Mouse (Mus musculus) midbrain, embryonic 15.5 days (tissue): ENCODE data around the gene Pltp. TPM values are rescaled to one million over a fixed set of nuclear protein-coding genes. Genes with fewer than 3 reads are reported as not detected.
"Not testable (repeated sequence)": the region's sequence is repeated elsewhere in the genome, so short reads cannot be mapped to it uniquely, and the experiment has no call there.

Experiments
- ATAC-seq: fragments of 200-750 bp; cut with Nextera tagmentation; replicated peaks from 2 replicates; pipeline ENCODE4 v1.8.0; 2017; ENCODE audit warnings: moderate TSS enrichment
- H3K27ac ChIP-seq: fragments of 300-500 bp; sonication (generic); 2 replicates; pipeline ENCODE4 v1.5.1; 2015; ENCODE audit warnings: mild to moderate bottlenecking, inconsistent platforms
- H3K27me3 ChIP-seq: fragments of 300-500 bp; sonication (generic); replicated peaks from 2 replicates; pipeline ENCODE4 v1.6.1; 2015; ENCODE audit warnings: inconsistent platforms
- H3K36me3 ChIP-seq: fragments of 300-500 bp; sonication (generic); replicated peaks from 2 replicates; pipeline ENCODE4 v1.6.1; 2015; ENCODE audit warnings: inconsistent platforms
- H3K4me1 ChIP-seq: fragments of 300-500 bp; sonication (generic); 2 replicates; pipeline ENCODE4 v1.6.1; 2015; ENCODE audit warnings: inconsistent platforms
- H3K4me2 ChIP-seq: fragments of 300-500 bp; sonication (generic); 2 replicates; pipeline ENCODE4 v1.6.1; 2015; ENCODE audit warnings: inconsistent platforms, mild to moderate bottlenecking, moderate library complexity
- H3K4me3 ChIP-seq: fragments of 300-500 bp; sonication (generic); 2 replicates; pipeline ENCODE4 v1.5.1; 2015; ENCODE audit warnings: mild to moderate bottlenecking, inconsistent platforms
- H3K9ac ChIP-seq: fragments of 300-500 bp; sonication (generic); 2 replicates; pipeline ENCODE4 v1.6.1; 2015; ENCODE audit warnings: mild to moderate bottlenecking, inconsistent platforms
- H3K9me3 ChIP-seq: fragments of 300-500 bp; sonication (generic); 2 replicates; pipeline ENCODE4 v1.6.1; 2016; ENCODE audit warnings: inconsistent platforms
- WGBS: fragments of 180-500 bp; shearing (Covaris S2); methylation state at CpG from one replicate; pipeline ENCODE4 v1.1.7; 2015; ENCODE audit warnings: mixed read lengths; 5-methylcytosine and 5-hydroxymethylcytosine counted together
- polyA plus RNA-seq: library from polyadenylated mRNA; unstranded; fragments of >200 nt; fragmentation: Nextera tagmentation; extraction: Ambion mirVana; gene quantifications from 2 replicates; pipeline ENCODE4 v1.2.1, GENCODE M21; 2015

Gene Pltp
- polyA plus RNA-seq, 1 experiment from 2014 or later = 105 TPM

DNA sequence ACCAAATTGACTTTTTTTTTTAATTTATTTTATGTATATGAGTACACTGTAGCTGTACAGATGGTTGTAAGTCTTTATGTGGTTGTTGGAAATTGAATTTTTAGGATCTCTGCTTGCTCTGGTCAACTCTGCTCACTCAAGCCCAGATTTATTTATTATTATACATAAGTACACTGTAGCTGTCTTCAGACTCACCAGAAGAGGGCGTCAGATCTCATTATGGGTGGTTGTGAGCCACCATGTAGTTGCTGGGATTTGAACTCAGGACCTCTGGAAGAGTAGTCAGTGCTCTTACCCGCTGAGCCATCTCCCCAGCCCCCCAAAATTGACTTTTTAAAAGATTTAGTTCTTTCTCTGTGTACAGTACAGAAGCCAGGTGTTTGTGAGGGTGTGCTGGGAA, 18.1 kb upstream of the Pltp start:
- not testable (repeated sequence) for H3K4me2 ChIP-seq, H3K27ac ChIP-seq, H3K9ac ChIP-seq, ATAC-seq, H3K27me3 ChIP-seq, H3K9me3 ChIP-seq, H3K36me3 ChIP-seq, H3K4me3 ChIP-seq
- 55% methylated on average over 2 of the region's 2 CpGs for WGBS
- H3K4me1 ChIP-seq = peaks cover 20% of the 10 kb centered on the region

GRCm38 (mm10) chr2:164874239-164874769, 16.8 kb upstream of the Pltp start:
- ATAC-seq = no peak
- Histone ChIP-seq H3K4me3 (no peak overlapping the region), H3K9me3 (no peaks in the 10 kb centered on the region), H3K36me3 (no peaks in the 10 kb centered on the region), H3K27me3 (no peaks in the 10 kb centered on the region), H3K9ac (no peak overlapping the region), H3K4me2 (no peak overlapping the region), H3K4me1 (peaks cover 13% of the 10 kb centered on the region), H3K27ac (0 out of 2 replicates have a peak overlapping the region, but pooled peaks have one; percentile 0)
- 39% methylated on average over 1 of the region's 1 CpGs for WGBS

- Histone ChIP-seq H3K4me1 (peaks cover 13% of the 10 kb centered on the region), H3K27ac (0 out of 2 replicates have a peak overlapping the region, but pooled peaks have one; percentile 0), H3K36me3 (no peaks in the 10 kb centered on the region)
Observed at GRCm38 (mm10) chr2:164873621-164874020, 16.1 kb upstream of the Pltp start.

GRCm38 (mm10) chr2:164871602-164872303, 14.2 kb upstream of the Pltp start:
- Histone ChIP-seq H3K27me3 (no peaks in the 10 kb centered on the region), H3K4me1 (no peaks in the 10 kb centered on the region), H3K4me2 (no peak overlapping the region), H3K4me3 (no peak overlapping the region), H3K9me3 (no peaks in the 10 kb centered on the region), H3K27ac (no peak overlapping the region), H3K9ac (no peak overlapping the region), H3K36me3 (no peaks in the 10 kb centered on the region)
- ATAC-seq = no peak
- 66% methylated on average over 6 of the region's 6 CpGs for WGBS

More at GRCm38 (mm10) chr2:164873621-164874020, 16.1 kb upstream of the Pltp start:
- no peak overlapping the region for H3K9ac ChIP-seq
- no peaks in the 10 kb centered on the region for H3K9me3 ChIP-seq
- H3K27me3 ChIP-seq = no peaks in the 10 kb centered on the region
- no peak overlapping the region for H3K4me2 ChIP-seq
- H3K4me3 ChIP-seq = no peak overlapping the region
- 66% methylated on average over 3 of the region's 3 CpGs for WGBS
- no peak for ATAC-seq

- no peaks in the 10 kb centered on the region for H3K36me3 ChIP-seq
- H3K9ac ChIP-seq = no peak overlapping the region
- no peak overlapping the region for H3K27ac ChIP-seq
- WGBS = 76% methylated on average over 7 of the region's 7 CpGs
- H3K9me3 ChIP-seq = no peaks in the 10 kb centered on the region
- ATAC-seq = no peak
- no peaks in the 10 kb centered on the region for H3K4me1 ChIP-seq
- H3K4me3 ChIP-seq = no peak overlapping the region
- no peaks in the 10 kb centered on the region for H3K27me3 ChIP-seq
- no peak overlapping the region for H3K4me2 ChIP-seq
Observed at GRCm38 (mm10) chr2:164868491-164868890, 11.0 kb upstream of the Pltp start.

- Histone ChIP-seq H3K4me3 (no peak overlapping the region), H3K27ac (no peak overlapping the region), H3K9me3 (no peaks in the 10 kb centered on the region), H3K4me2 (no peak overlapping the region), H3K27me3 (no peaks in the 10 kb centered on the region), H3K36me3 (no peaks in the 10 kb centered on the region), H3K9ac (no peak overlapping the region), H3K4me1 (no peaks in the 10 kb centered on the region)
- ATAC-seq = no peak
- 90% methylated on average over 7 of the region's 7 CpGs for WGBS
Observed at GRCm38 (mm10) chr2:164867566-164867965, 10.1 kb upstream of the Pltp start.

DNA sequence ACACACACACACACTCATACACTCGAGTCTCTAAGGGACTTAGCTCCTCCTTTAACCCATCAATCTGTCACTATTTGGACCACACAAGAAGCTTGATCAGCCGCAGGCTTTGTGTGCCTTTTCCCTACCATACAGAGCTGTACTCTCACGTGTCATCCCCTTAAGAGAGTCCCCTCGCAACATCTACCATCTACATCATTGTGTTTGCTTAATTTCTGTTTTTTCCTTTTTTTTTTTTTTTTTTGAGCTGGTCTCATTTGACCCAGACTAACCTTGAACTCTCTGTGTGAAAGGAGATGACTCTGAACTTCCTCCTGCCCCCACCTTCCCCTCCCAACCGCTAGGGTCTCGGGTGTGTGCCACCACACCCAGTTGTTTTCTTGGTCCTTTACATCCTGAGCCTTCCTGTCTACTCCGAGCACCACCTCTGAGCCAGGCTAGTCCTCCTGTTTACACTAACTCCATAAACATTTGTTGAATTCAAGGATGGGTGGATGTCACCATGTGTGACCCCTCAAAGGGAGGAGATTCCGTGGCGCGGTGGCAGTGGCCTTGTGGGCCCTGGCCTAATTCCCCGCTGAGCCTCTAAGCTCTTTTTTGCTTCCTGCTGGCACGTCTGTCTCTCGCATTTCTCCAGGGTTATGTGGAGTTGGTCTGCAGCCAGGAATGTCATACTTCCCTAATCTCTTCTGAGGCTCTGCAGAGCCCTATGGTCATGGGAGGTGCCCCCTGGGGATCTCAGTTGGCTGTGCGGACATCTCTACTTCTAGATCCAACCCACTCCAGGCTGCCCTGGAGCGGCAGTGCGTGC, 9.4 kb upstream of the Pltp start:
- H3K4me2 ChIP-seq = no peak overlapping the region
- H3K27me3 ChIP-seq = no peaks in the 10 kb centered on the region
- H3K4me1 ChIP-seq = no peaks in the 10 kb centered on the region
- 68% methylated on average over 16 of the region's 16 CpGs for WGBS
- H3K27ac ChIP-seq = no peak overlapping the region
- ATAC-seq = no peak
- no peaks in the 10 kb centered on the region for H3K9me3 ChIP-seq
- H3K4me3 ChIP-seq = no peak overlapping the region
- H3K9ac ChIP-seq = no peak overlapping the region
- H3K36me3 ChIP-seq = no peaks in the 10 kb centered on the region

GRCm38 (mm10) chr2:164864593-164864992, 7.1 kb upstream of the Pltp start:
- Histone ChIP-seq H3K27ac (no peak overlapping the region), H3K4me3 (no peak overlapping the region), H3K36me3 (no peaks in the 10 kb centered on the region), H3K9me3 (no peaks in the 10 kb centered on the region), H3K9ac (no peak overlapping the region), H3K4me1 (no peaks in the 10 kb centered on the region), H3K4me2 (no peak overlapping the region), H3K27me3 (peaks cover 6% of the 10 kb centered on the region; the same call in 1 of the 2 replicates)
- 92% methylated on average over 4 of the region's 4 CpGs for WGBS
- no peak for ATAC-seq

DNA sequence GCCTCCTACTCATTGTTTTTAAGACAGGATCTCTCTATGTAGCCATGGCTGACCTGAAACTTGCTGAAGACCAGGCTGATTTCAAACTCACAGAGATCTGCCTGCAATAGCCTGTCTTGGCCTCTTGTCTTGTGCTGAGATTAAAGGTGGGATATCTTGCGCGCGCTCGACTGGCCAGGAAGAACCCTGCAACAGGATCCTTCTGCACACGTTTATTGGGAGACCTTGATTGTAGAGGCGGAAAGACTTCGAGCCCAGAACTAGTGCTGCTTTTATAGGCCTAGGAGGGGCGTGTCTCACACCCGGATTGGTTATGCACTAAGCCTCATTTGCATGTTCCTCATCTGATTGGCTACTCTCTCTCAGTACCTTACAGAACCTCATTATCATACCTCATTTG, 5.9 kb upstream of the Pltp start:
- not testable (repeated sequence) for H3K4me2 ChIP-seq, H3K4me3 ChIP-seq, H3K9ac ChIP-seq, H3K9me3 ChIP-seq, H3K36me3 ChIP-seq, H3K27ac ChIP-seq, H3K4me1 ChIP-seq, ATAC-seq
- WGBS = 91% methylated on average over 9 of the region's 9 CpGs
- H3K27me3 ChIP-seq = peaks cover 12% of the 10 kb centered on the region

- H3K36me3 ChIP-seq = no peaks in the 10 kb centered on the region
- no peak overlapping the region for H3K4me2 ChIP-seq
- peaks cover 23% of the 10 kb centered on the region for H3K27me3 ChIP-seq
- H3K4me1 ChIP-seq = peaks cover 9% of the 10 kb centered on the region
- H3K9ac ChIP-seq = no peak overlapping the region
- no peak for ATAC-seq
- no peak overlapping the region for H3K4me3 ChIP-seq
- H3K9me3 ChIP-seq = no peaks in the 10 kb centered on the region
- peak overlapping the region; percentile 42; the same call in 1 of the 2 replicates for H3K27ac ChIP-seq
- 42% methylated on average over 9 of the region's 9 CpGs for WGBS
Observed at GRCm38 (mm10) chr2:164862179-164862861, 4.8 kb upstream of the Pltp start.

GRCm38 (mm10) chr2:164861094-164861493, 3.6 kb upstream of the Pltp start:
- no peak for ATAC-seq
- no peaks in the 10 kb centered on the region for H3K9me3 ChIP-seq
- H3K4me3 ChIP-seq = no peak overlapping the region
- H3K4me2 ChIP-seq = no peak overlapping the region
- no peaks in the 10 kb centered on the region for H3K36me3 ChIP-seq
- WGBS = 75% methylated on average over 4 of the region's 4 CpGs
- peaks cover 22% of the 10 kb centered on the region for H3K4me1 ChIP-seq
- peaks cover 35% of the 10 kb centered on the region for H3K27me3 ChIP-seq
- H3K9ac ChIP-seq = no peak overlapping the region
- H3K27ac ChIP-seq = no peak overlapping the region
